Mouse (Mus musculus): Measurements from ENCODE around the gene Capn8.

DNA sequence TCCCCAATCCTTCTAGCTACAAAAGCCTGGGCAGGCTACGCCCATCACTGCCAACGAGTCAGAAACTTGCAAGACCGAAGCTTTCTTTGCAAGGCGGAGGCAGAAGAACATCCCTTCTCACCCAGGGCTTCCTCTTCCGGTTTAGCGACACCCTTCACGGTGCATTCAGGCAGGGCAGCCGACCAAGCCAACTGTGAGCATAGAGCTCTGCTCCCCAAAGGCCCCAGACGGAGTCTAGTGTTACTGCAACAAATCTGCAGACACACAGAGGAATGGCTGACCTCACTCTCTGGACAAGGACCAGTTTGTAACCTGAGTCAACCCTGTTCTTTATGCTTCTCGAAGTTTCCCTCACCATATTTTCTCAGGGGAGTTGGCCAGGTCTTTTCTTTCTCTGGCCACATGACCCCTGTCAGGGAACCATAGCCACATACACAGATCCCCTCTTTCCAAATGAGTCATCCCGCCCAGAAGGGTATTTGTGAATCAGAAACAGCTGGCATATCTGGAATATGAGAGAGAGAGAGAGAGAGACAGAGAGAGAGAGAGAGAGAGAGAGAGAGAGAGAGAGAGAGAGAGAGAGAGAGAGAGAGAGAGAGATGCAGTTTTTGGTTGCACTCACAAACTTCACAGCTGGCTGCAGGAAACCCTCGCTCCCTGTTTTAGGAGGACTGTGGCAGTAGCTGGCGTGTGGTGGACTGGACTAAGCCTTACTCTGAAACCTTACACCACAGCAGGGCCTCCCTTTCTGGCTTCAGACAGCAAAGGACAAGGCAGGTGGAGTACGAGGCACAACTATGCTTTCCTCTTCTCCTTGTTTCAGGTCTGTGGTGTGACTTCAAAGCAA is 44.5 kb upstream of the Capn8 start:
- TF ChIP-seq CTCF (IDR thresholded peaks at IDR 0.05; ENCODE audit: borderline replicate concordance, control insufficient read depth, extremely low read depth, insufficient read depth, low read length, poor library complexity) (0 out of 2 replicates have a peak, but pooled peaks have one; percentile 39), POLR2A (IDR thresholded peaks at IDR 0.05; ENCODE audit: control insufficient read depth, extremely low read depth, insufficient read depth, low read length, poor library complexity) (0 out of 2 replicates have a peak, but pooled peaks have one; percentile 33)
